Mouse (Mus musculus): ENCODE measurements around the gene Slco6c1. TPM values are rescaled to one million over a fixed set of nuclear protein-coding genes. Genes with fewer than 3 reads are reported as not detected.

The Slco6c1 gene
- not detected for total RNA-seq (2021)
- long read RNA-seq, experiment 1 = 0 reads
- long read RNA-seq, experiment 2 = 0 reads

DNA sequence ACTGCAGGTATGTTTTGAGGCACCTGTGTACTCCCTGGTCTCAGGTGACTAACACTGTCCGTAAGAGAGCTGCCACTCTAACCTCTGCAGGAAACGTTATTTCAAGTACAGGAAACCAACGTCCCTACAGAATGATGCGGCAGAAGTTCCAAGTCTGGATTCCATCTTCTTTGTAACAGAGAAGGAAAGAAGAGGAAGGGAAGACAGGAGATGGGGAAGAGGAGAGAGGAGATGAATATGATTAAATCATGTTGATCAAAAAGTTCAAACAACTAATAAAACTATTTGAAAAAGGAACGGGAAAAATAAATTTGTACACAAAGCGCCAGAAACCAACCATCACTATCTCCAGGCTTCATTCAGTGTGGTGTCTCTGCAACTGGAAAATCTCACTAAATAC, at the start of gene Slco6c1:
TSS of gene Slco6c1 (minus strand) at position 101 of the 400 bp plus-strand sequence.
- DNase-seq (ENCODE audit: low spot score in 2 of 2) = no peak

DNA sequence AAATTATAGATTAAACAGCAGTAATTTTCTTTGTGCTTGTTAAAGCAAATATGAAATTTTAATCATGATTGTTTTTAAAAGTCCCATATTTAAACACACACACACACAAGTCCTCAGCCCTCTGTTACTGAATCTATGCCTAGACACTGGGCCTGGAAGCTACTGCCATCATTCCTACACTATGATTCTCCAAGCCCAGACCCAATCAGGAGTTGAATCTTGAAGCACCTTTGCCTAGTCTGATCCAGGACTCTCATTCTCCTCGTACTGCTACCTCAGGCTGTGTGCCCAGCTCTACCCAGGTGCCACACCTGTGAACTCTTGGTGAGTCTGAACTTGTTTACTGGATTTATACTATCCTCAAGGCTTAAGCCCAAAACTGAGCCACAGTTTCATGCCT, 89.1 kb downstream of the Slco6c1 start:
- DNase-seq (ENCODE audit: low spot score in 2 of 2) = no peak

DNA sequence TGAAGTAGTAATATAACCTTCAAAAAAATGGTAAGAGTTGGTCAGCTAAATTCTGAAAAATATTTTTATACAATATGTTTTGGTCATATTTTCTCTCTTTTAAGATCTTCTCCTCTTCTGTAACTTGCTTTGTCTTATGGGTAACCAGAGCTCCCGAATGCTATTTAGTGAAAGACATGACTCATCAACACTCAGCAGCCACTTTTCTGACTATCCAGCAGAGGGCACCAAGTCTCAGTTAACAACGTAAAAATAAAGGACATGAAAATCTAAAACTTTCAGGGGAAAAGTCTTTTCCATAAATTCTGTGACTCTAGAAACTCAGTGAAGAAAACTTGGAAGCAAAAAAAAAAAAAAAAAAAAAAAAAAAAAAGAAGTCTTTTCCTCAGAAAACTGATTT, 89.6 kb downstream of the Slco6c1 start:
- no peak for DNase-seq (ENCODE audit: low spot score in 2 of 2)

DNA sequence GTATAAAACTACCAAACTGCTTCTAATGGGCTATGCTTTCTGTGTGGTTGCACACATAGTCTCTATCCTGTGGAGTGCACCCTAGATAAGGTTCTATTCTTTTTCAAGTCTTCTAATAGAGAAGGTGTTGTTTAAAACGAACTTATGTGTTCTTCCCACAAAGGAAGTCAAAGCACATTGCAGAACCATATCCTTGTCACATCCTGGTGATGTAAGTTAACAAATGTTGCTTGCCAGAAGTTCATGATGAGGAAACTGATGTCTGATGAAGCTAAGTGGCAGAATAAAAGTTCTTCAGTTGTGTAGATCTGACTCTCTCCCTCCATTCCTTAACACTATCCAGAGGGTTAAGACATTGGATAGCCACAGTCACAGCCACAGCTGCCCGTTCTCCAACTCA, 90.1 kb downstream of the Slco6c1 start:
- DNase-seq (ENCODE audit: low spot score in 2 of 2) = no peak

DNA sequence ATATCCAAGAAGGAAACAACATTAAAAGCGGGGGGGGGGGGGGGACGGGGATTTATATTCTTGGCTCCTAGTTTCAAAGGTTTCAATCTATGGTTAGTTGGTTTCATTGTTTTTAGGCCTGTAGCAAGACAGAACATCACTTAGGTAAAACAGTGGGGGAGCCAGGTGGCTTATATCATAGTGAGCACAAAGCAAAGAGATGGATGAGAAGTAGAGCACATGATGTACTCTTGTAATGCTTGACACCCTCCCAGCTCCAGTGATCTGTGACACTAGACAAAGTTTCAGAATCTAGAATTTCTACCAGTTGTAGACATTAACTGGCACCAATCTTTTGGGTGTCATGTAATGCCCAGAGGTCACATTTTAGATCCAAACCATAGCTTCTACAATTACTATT, 106.7 kb downstream of the Slco6c1 start:
- no peak for DNase-seq (ENCODE audit: low spot score in 2 of 2)

DNA sequence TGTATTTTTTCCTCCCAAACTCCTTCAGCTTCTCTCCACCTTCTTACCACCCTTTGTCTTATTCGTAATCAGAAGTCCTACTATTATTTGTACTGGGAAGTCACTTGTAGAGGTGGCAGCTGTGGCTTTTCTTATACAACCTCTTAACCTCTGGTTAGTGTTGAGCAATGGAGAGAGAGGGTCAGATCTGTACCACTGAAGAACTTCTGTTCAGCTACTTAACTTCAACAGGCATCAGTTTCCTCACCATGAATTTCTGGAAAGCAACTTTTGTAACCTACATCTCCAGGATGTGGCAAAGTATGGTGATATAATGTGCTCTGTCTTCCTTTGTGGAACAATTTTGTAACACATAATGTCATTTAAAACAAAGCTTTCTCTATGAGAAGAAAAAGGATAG, 108.7 kb downstream of the Slco6c1 start:
- no peak for DNase-seq (ENCODE audit: low spot score in 2 of 2)

DNA sequence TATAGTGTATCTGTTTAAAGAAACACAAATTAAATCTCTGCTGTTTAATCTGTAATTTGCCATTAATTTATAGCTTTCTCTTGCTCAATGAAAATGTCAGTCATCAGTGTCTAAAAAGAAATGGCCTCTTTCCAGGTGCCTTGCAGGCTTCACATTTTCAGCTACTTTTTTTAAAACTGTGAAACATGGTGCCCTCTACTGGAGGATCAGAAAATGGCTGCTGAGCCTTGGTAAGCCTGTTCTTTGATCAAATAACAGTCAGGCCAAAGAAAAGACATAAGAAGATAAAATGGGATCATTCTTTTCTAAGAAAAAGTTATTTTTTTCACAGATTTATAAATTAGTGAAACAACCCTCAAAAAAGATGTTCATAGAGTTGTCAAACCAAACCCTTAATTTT, 109.1 kb downstream of the Slco6c1 start:
- no peak for DNase-seq (ENCODE audit: low spot score in 2 of 2)
